Mouse (Mus musculus) limb, embryonic 10.5 days (tissue): Measurements from ENCODE around the gene Nt5c2. TPM values are rescaled to one million over a fixed set of nuclear protein-coding genes. Genes with fewer than 3 reads are reported as not detected.

Source experiments
- DNase-seq: peaks from one replicate; pipeline ENCODE4 v3.0.0-alpha.2; 2017; ENCODE audit warnings: low spot score
- H3K27ac ChIP-seq: fragments of 300-500 bp; sonication (generic); 2 replicates; pipeline ENCODE4 v1.5.1; 2016; ENCODE audit warnings: mild to moderate bottlenecking
- H3K27me3 ChIP-seq: fragments of 300-500 bp; sonication (generic); 2 replicates; pipeline ENCODE4 v1.6.1; 2016; ENCODE audit warnings: low read depth, mild to moderate bottlenecking; ENCODE audit not compliant: poor library complexity, severe bottlenecking
- H3K36me3 ChIP-seq: fragments of 300-500 bp; sonication (generic); 2 replicates; pipeline ENCODE4 v1.6.1; 2016; ENCODE audit warnings: mild to moderate bottlenecking, moderate library complexity
- H3K4me1 ChIP-seq: fragments of 300-500 bp; sonication (generic); 2 replicates; pipeline ENCODE4 v1.6.1; 2016
- H3K4me3 ChIP-seq: fragments of 300-500 bp; sonication (generic); 2 replicates; pipeline ENCODE4 v1.5.1; 2016; ENCODE audit warnings: mild to moderate bottlenecking, moderate library complexity
- H3K9me3 ChIP-seq: fragments of 300-500 bp; sonication (generic); replicated peaks from 2 replicates; pipeline ENCODE4 v1.6.1; 2016; ENCODE audit warnings: mild to moderate bottlenecking
- WGBS: fragments of 180-500 bp; shearing (Covaris S2); methylation state at CpG from one replicate; pipeline ENCODE4 v1.1.7; 2016; 5-methylcytosine and 5-hydroxymethylcytosine counted together
- polyA plus RNA-seq: library from polyadenylated mRNA; unstranded; fragments of >200 nt; fragmentation: Nextera tagmentation; extraction: Ambion mirVana; gene quantifications from 2 replicates; pipeline ENCODE4 v1.2.1, GENCODE M21; 2016

Gene Nt5c2
- polyA plus RNA-seq, 1 experiment from 2014 or later: 89.8 TPM

- Histone ChIP-seq H3K36me3 (peaks cover 17% of the 10 kb centered on the region), H3K27me3 (no peaks in the 10 kb centered on the region), H3K27ac (no peak overlapping the region), H3K4me1 (peaks cover 18% of the 10 kb centered on the region), H3K4me3 (no peak overlapping the region), H3K9me3 (no peaks in the 10 kb centered on the region)
- DNase-seq: no peak
- WGBS: 96% methylated on average over 4 of the region's 4 CpGs
Observed at GRCm38 (mm10) chr19:46955630-46956029, 59.3 kb downstream of the Nt5c2 start.

GRCm38 (mm10) chr19:46953536-46953935, 61.4 kb downstream of the Nt5c2 start:
- Histone ChIP-seq H3K27me3 (no peaks in the 10 kb centered on the region), H3K4me1 (no peaks in the 10 kb centered on the region), H3K27ac (no peak overlapping the region), H3K4me3 (no peak overlapping the region), H3K9me3 (no peaks in the 10 kb centered on the region), H3K36me3 (peaks cover 38% of the 10 kb centered on the region)
- WGBS: 92% methylated on average over 3 of the region's 3 CpGs
- no peak for DNase-seq

DNA sequence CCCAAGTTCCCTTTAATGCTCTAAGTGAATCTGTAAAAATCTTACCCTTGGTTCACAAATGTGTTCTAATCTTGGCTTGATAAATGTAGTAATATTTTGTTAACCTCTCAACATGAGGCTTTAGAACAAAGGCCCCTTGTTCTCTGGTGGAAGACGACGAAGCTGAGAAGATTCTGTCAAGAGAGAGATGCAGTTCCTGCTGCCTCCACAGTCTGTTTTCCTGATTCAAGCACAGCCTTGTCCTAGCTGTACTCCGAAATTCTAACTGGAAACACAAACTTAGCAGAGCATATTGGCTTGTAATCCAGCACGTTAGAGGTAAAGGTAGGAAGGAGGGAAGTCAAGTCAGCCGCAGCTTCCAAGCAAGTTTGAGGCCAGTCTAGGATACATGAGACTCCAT, 62.0 kb downstream of the Nt5c2 start:
- WGBS: 90% methylated on average over 5 of the region's 5 CpGs
- Histone ChIP-seq H3K27me3 (no peaks in the 10 kb centered on the region), H3K27ac (no peak overlapping the region), H3K9me3 (no peaks in the 10 kb centered on the region), H3K4me3 (no peak overlapping the region), H3K4me1 (no peaks in the 10 kb centered on the region), H3K36me3 (peaks cover 42% of the 10 kb centered on the region)
- DNase-seq: no peak

DNA sequence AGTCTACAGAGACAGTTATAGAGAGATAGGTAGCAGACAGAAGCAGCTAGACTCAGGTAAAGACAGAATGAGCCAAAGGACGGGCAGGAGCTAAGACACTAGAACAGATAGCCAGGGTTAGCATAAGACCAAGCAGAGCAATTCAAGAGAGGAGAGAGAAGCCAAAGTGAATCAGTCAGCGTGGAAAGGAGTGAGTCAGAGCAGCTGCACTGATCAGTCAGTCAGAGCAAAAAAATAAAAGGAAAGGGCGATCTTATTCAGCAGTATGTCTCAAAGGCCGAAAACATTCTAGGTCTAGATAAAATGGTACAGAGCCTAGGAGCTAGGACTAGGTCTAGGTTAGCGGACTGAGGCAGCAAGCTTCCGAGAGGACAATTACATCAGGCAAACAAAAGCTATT, 70.6 kb downstream of the Nt5c2 start:
- no peak overlapping the region for H3K27ac ChIP-seq
- H3K36me3 ChIP-seq: peaks cover 57% of the 10 kb centered on the region
- H3K4me3 ChIP-seq: no peak overlapping the region
- H3K9me3 ChIP-seq: no peaks in the 10 kb centered on the region
- DNase-seq: no peak
- no peaks in the 10 kb centered on the region for H3K4me1 ChIP-seq
- 91% methylated on average over 6 of the region's 6 CpGs for WGBS
- H3K27me3 ChIP-seq: no peaks in the 10 kb centered on the region

GRCm38 (mm10) chr19:46937173-46937572, 77.8 kb downstream of the Nt5c2 start:
- no peak for DNase-seq
- H3K4me1 ChIP-seq: peaks cover 5% of the 10 kb centered on the region; the same call in 1 of the 2 replicates
- H3K27ac ChIP-seq: no peak overlapping the region
- no peaks in the 10 kb centered on the region for H3K27me3 ChIP-seq
- 77% methylated on average over 6 of the region's 6 CpGs for WGBS
- H3K4me3 ChIP-seq: no peak overlapping the region
- H3K9me3 ChIP-seq: no peaks in the 10 kb centered on the region
- H3K36me3 ChIP-seq: peaks cover 15% of the 10 kb centered on the region; the same call in 1 of the 2 replicates

- no peaks in the 10 kb centered on the region for H3K9me3 ChIP-seq
- H3K27me3 ChIP-seq: no peaks in the 10 kb centered on the region
- H3K4me1 ChIP-seq: peaks cover 5% of the 10 kb centered on the region; the same call in 1 of the 2 replicates
- 94% methylated on average over 4 of the region's 4 CpGs for WGBS
- H3K4me3 ChIP-seq: no peak overlapping the region
- DNase-seq: no peak
- no peak overlapping the region for H3K27ac ChIP-seq
- 0 out of 2 replicates have a peak, but pooled peaks cover 3% of the 10 kb centered on the region for H3K36me3 ChIP-seq
Observed at GRCm38 (mm10) chr19:46934025-46934424, 80.9 kb downstream of the Nt5c2 start.

DNA sequence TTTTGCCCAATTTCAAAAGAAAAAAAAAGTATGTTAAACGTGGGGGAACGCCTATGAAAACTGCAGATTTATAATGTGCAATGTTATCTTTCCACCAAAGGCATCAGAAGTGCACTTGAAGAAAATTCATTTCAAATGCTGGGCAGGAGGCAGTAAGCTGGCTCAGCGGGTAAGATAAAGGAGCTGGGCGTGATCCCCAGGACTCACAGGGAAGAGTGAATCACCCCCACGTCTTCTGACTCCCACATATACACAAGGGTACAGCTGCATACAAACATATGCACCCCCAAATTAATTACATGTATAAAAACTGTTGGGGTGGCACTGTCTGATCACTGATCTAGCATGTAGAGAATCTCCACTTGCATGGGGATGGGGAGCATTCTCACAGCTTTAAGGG, 82.3 kb downstream of the Nt5c2 start:
- H3K4me3 ChIP-seq: no peak overlapping the region
- DNase-seq: no peak
- WGBS: 89% methylated on average over 5 of the region's 5 CpGs
- peaks cover 5% of the 10 kb centered on the region; the same call in 1 of the 2 replicates for H3K4me1 ChIP-seq
- no peaks in the 10 kb centered on the region for H3K36me3 ChIP-seq
- H3K27me3 ChIP-seq: no peaks in the 10 kb centered on the region
- H3K27ac ChIP-seq: no peak overlapping the region
- no peaks in the 10 kb centered on the region for H3K9me3 ChIP-seq

DNA sequence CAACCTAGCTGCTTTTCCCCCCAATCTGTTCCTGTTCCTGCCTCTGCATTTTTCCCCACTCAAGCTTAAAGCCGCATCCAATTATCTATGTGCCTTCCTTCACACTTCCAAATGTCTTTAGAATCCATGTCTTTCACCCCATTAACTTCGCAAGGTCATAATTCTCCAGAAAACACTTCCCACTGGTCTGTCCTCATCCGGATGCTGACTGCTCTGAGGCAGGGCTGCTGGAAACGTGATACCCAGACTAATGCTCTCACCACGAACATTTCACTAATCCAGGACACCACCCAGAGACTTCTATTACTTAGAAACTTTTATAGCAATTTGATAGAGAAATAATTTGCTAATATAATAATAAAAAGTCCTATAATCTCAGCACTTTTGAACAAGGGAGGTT, 84.9 kb downstream of the Nt5c2 start:
- DNase-seq: no peak
- no peaks in the 10 kb centered on the region for H3K4me1 ChIP-seq
- H3K9me3 ChIP-seq: no peaks in the 10 kb centered on the region
- no peaks in the 10 kb centered on the region for H3K27me3 ChIP-seq
- H3K27ac ChIP-seq: no peak overlapping the region
- 62% methylated on average over 5 of the region's 5 CpGs for WGBS
- no peak overlapping the region for H3K4me3 ChIP-seq
- H3K36me3 ChIP-seq: no peaks in the 10 kb centered on the region

DNA sequence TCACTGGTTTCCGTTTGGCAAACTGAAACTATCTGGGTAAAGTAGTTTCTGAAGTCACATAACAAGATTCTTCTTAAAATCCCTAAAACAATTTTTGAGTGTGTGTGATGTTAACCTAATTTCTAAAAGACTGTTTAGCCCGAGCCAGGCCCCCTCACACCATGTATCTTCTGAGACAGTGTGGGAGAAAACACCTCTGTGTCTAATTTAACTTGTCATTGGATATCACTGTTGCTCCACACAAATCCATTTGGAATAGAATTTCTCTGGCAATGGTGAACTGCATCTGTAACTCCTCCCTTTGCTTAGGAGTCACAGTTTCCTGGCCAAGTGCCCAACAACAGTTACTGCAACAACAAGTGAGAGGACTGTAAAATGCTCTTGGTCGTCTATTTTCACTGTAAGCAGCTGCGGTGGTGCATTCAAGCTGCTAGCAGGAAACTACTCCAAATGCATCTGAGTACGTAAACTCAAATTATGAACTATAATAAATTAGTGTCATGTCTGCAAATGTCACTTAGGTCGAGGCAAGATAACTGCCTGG, 85.8 kb downstream of the Nt5c2 start:
- WGBS: 71% methylated on average over 6 of the region's 6 CpGs
- DNase-seq: no peak
- H3K27ac ChIP-seq: no peak overlapping the region
- no peaks in the 10 kb centered on the region for H3K9me3 ChIP-seq
- no peak overlapping the region for H3K4me3 ChIP-seq
- no peaks in the 10 kb centered on the region for H3K27me3 ChIP-seq
- H3K4me1 ChIP-seq: no peaks in the 10 kb centered on the region
- H3K36me3 ChIP-seq: no peaks in the 10 kb centered on the region

- no peak for DNase-seq
- no peaks in the 10 kb centered on the region for H3K4me1 ChIP-seq
- H3K9me3 ChIP-seq: no peaks in the 10 kb centered on the region
- H3K27me3 ChIP-seq: no peaks in the 10 kb centered on the region
- no peak overlapping the region for H3K4me3 ChIP-seq
- 79% methylated on average over 4 of the region's 4 CpGs for WGBS
- H3K36me3 ChIP-seq: no peaks in the 10 kb centered on the region
- H3K27ac ChIP-seq: no peak overlapping the region
Observed at GRCm38 (mm10) chr19:46928136-46928535, 86.8 kb downstream of the Nt5c2 start.

DNA sequence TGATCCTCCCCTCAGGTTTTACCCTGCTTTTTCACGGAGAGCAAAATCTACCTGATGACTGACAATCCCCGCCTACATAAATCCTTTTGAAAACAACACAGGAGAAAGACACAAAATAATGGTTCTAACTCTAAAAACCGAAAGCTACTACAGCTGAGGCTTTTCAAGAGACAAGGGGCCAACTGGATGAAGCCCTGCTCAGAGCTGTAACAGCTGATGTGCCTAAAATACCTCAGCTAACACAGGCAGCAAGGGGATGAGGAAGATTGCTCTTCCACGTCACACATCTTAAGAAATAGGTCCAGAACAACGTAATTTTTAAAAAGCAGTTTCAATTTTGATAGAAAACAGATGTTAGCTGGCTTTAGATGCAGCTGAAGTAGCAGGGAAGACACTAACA, 88.0 kb downstream of the Nt5c2 start:
- Histone ChIP-seq H3K9me3 (no peaks in the 10 kb centered on the region), H3K27ac (no peak overlapping the region), H3K4me1 (no peaks in the 10 kb centered on the region), H3K36me3 (no peaks in the 10 kb centered on the region), H3K4me3 (no peak overlapping the region), H3K27me3 (no peaks in the 10 kb centered on the region)
- WGBS: 67% methylated on average over 5 of the region's 5 CpGs
- DNase-seq: no peak

DNA sequence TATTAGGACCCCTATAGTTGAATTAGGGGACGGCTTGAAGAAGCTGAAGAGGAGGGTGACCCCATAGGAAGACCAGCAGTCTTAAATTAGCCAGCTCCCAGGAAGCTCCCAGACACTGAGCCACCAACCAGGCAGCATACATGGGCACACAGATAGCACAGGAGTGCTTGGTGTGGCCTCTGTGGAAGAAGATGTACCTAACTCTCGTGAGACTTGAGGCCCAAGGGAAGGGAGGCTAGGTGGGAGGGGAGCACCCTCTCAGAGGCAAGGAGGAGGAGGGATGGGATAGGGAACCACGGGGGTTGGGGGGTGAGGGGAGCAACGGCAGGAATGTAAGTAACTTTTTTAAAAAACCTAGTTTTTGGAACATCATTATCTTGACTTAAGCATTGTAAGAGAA, 88.6 kb downstream of the Nt5c2 start:
- Histone ChIP-seq H3K9me3 (no peaks in the 10 kb centered on the region), H3K4me1 (no peaks in the 10 kb centered on the region), H3K4me3 (no peak overlapping the region), H3K36me3 (no peaks in the 10 kb centered on the region), H3K27ac (no peak overlapping the region), H3K27me3 (no peaks in the 10 kb centered on the region)
- 72% methylated on average over 4 of the region's 4 CpGs for WGBS
- no peak for DNase-seq

GRCm38 (mm10) chr19:46920571-46920970, 94.4 kb downstream of the Nt5c2 start:
- 88% methylated on average over 6 of the region's 6 CpGs for WGBS
- no peaks in the 10 kb centered on the region for H3K27me3 ChIP-seq
- no peaks in the 10 kb centered on the region for H3K9me3 ChIP-seq
- DNase-seq: no peak
- H3K4me1 ChIP-seq: no peaks in the 10 kb centered on the region
- H3K27ac ChIP-seq: no peak overlapping the region
- H3K36me3 ChIP-seq: peaks cover 13% of the 10 kb centered on the region
- no peak overlapping the region for H3K4me3 ChIP-seq

DNA sequence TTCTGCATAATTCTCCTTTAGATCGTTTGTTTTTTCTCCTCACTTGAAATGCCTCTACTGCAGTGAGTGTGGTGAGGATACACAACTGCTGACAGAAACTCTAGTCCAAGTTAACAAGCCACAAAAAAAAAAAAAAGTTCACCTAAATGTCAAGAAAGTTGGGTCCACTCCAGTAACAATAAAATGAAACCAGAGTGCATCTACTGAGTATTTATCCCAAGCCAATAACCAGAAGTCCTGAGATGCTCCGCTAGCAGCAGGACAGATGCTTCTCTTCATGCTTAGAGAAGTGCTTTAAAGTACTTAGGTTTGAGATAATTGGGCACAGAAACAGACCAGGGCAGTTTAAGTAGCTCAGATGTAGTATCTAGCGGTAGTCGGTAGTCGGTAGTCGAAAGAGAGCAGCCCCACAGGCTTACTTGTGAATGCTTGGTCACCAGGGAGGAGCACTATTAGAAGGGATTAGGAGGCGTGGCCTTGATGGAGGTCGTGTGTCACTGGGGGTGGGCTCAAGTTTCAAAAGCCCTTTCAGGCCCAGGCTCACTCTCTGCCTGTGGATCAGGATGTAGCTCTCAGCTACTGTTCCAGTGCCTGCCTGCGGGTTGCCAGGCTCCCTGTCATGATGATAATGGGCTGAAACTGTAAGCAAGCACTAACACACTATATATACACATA, 99.4 kb downstream of the Nt5c2 start:
- Histone ChIP-seq H3K4me3 (no peak overlapping the region), H3K27ac (no peak overlapping the region), H3K36me3 (peaks cover 15% of the 10 kb centered on the region), H3K4me1 (no peaks in the 10 kb centered on the region), H3K27me3 (no peaks in the 10 kb centered on the region), H3K9me3 (no peaks in the 10 kb centered on the region)
- no peak for DNase-seq
- 75% methylated on average over 9 of the region's 9 CpGs for WGBS
